Mouse (Mus musculus): ENCODE measurements at regions not wholly inside any gene's neighbourhood (a gene's known extent, or its start where the extent isn't known, plus 50 kb on each side); places are given as distances from the start of the nearest gene placed in this dataset.

- in situ Hi-C loops (cut with MboI; ENCODE audit: low pct_unique_long_range_greater_than_20kb in 1 of 2, low sequenced_read_pairs in 2 of 2, unreplicated experiment in 1 of 2), result no loop called here
Measured at GRCm38 (mm10) chrX:22898698-22899051, 466.2 kb downstream of the Klhl13 start.

DNA sequence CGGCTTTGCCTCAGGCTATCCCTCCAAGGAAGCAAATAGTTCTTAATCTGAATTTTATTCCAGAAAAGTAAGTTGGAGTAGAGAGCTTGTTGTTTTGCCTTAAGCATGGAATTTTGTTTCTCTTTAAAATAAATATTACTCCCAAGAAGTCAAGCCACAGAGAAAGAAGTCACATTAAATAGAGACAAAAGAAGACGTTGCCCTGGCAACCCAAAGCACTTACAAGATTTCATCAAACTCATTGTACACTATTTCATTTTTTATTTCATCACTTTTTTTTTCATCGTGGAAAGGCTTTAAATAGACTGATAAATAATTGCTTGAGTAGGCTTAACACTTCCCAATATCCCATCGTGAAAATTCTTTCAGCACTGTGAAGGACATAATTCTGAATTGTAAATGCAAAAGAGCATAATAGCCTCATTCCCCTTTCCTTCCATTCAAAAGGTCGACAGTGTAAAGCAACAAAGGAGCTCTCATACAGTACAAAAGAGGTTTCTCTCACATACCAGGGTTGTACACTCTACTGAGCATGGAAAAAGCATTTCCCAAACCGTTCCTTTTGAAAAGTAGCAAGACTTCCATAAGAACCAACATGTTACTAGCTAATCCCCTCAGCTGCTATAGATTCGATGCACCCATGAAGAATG is 466.7 kb downstream of the Klhl13 start:
- in situ Hi-C loops (cut with MboI; ENCODE audit: low pct_unique_long_range_greater_than_20kb in 1 of 2, low sequenced_read_pairs in 2 of 2, unreplicated experiment in 1 of 2), result no loop called here

DNA sequence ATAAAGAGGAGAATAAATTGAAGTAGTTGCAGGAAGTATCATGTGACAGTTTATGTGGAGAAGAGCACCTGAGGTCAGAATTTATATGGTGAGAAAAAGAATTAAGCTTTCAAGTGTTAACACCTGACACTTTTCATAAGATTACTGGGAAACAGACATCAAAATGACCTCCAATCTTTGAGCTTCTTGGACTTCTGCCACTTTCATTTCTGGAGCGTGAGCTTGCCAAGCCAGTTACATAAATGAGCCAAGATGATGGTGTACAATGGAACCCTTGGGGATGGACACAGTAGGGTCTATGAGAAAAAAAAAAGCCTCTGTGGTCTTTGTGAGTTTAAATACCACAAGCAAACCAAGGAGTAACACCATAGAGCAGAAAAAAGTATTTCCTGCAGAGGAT is 495.1 kb downstream of the Klhl13 start:
- in situ Hi-C loops (cut with MboI; ENCODE audit: low pct_unique_long_range_greater_than_20kb in 1 of 2, low sequenced_read_pairs in 2 of 2, unreplicated experiment in 1 of 2), result no loop called here

DNA sequence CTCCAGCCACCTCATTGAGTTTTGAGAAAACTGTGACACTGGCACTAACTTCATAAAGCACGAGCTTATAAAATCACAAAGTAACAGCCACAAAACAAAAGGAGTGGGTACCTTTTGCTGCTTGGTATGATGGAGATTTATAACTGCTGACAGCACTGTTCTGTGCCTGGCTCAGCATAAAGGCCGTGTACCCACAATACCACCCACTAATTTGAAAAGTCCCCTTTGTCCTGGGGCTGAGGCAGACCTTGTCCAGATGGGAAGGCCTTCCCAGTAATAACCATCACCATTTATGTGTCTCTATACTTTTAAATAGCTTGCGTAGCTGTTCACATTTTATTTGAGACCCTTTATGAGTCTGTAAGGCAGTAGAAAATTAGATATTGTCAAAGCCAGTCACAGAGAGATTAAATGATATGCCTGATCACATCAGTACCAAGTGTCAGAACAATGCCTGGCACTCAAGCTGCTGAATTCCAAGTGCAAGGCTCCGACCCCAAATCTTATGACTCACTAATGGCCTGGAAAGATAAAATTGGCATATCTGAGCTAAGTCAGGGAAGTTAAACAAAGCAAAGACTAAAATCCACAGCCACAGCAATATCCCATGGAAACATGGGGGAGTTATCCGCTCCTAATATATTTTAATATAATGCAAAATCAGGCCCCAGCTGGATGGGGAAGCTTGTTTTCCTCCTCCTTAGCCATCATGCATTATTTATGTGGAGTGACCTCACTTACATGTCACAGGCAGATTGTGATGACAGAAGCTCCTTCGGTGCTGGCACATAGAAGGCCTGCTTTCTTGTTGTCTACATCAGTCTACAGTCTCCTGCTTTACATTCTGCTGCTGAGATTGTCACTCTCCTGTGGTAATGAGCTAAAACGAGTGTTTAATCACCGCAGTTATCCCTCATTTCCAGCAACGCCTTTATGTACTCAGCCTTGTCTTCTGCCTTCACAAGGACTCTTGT is 515.1 kb downstream of the Klhl13 start:
- in situ Hi-C loops (cut with MboI; ENCODE audit: low pct_unique_long_range_greater_than_20kb in 1 of 2, low sequenced_read_pairs in 2 of 2, unreplicated experiment in 1 of 2), result no loop called here

DNA sequence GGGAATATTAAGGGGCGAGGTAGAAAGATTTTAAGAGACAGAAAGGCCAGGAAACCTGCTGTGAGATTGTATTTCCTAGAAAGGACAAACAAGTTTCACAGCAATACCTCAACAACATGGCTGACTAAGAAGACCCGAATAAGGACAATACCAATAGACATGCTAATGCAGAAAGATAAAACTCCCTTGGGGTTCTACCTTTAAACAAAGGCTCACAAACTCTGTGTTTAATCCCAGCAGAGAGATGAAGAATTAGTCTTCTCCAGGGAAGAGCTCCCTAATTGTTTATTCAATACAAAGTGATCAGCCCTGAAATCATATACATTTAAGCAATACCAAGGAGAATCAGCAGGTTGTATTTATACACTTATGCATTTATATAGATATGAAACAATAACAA is 516.1 kb downstream of the Klhl13 start:
- in situ Hi-C loops (cut with MboI; ENCODE audit: low pct_unique_long_range_greater_than_20kb in 1 of 2, low sequenced_read_pairs in 2 of 2, unreplicated experiment in 1 of 2), result no loop called here

DNA sequence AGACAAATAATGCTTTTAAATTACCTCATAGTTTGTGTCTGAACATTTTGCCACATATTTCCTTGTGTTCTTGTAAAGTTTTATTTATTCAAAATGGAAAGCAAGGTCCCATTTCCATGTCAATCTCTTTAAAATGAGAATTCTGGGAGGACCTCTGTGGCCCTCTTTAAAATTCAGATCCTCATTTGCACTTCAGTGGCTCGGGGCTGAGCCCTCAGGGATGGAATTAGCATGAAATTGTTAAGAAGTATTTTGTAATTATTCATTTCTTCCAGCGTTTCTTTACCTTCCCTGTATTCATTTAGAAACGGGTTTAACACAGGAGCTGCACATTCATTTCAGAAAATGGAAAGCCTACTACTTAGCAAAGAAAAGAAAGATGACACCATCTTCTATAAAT is 531.7 kb downstream of the Klhl13 start:
- in situ Hi-C loops (cut with MboI; ENCODE audit: low pct_unique_long_range_greater_than_20kb in 1 of 2, low sequenced_read_pairs in 2 of 2, unreplicated experiment in 1 of 2), result no loop called here

GRCm38 (mm10) chrX:22805184-22805583 is 559.7 kb downstream of the Klhl13 start:
- in situ Hi-C loops (cut with MboI; ENCODE audit: low pct_unique_long_range_greater_than_20kb in 1 of 2, low sequenced_read_pairs in 2 of 2, unreplicated experiment in 1 of 2), result no loop called here

- in situ Hi-C loops (cut with MboI; ENCODE audit: low pct_unique_long_range_greater_than_20kb in 1 of 2, low sequenced_read_pairs in 2 of 2, unreplicated experiment in 1 of 2), result loop anchor here in 1 of 2 experiments (10.0 kb wide), 1 partner anchor 55 kb away; no protein-coding TSS in a partner anchor
Measured at GRCm38 (mm10) chrX:22769971-22770530, 594.8 kb downstream of the Klhl13 start.

GRCm38 (mm10) chrX:22739235-22739634 is 625.6 kb downstream of the Klhl13 start:
- in situ Hi-C loops (cut with MboI; ENCODE audit: low pct_unique_long_range_greater_than_20kb in 1 of 2, low sequenced_read_pairs in 2 of 2, unreplicated experiment in 1 of 2), result no loop called here

- in situ Hi-C loops (cut with MboI; ENCODE audit: low pct_unique_long_range_greater_than_20kb in 1 of 2, low sequenced_read_pairs in 2 of 2, unreplicated experiment in 1 of 2), result no loop called here
Measured at GRCm38 (mm10) chrX:22698179-22698578, 666.7 kb downstream of the Klhl13 start.

DNA sequence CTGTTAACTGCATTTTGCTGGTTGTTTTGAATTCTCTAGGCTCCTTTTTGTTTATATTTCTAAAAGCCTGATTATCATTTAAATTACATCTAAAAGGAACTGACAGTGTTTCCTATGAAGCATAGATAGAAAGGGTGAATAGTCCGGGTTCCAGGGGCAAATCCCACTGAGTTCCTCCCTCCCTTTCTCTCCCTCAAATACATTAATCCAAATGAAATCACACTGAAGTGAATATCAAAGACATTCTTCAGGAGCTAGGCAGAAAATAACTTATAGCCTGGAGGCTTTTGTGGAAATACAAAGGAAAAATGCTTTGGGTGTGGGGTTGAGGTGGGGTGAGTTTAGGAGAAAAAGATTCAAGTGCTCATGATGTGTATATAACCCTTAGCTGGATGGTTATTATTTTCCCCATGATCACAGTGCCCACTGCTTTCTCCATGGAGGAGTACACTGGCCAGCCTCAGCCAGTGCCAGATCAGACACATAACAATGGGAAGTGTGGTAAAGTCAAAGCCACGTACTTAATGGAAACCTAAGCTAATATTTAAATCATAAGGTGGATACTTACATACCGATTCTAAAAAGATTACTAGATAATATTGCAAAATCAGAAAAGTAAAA is 707.0 kb downstream of the Klhl13 start:
- in situ Hi-C loops (cut with MboI; ENCODE audit: low pct_unique_long_range_greater_than_20kb in 1 of 2, low sequenced_read_pairs in 2 of 2, unreplicated experiment in 1 of 2), result no loop called here

Data from mouse embryonic stem cell (cell line).